Mouse (Mus musculus) retina, postnatal 1 day (tissue): ENCODE results near the gene Dmac2.

ENCODE experiments used
- DNase-seq: peaks from one replicate; pipeline ENCODE4 v3.0.0-alpha.2; 2012

Dmac2 gene

GRCm38 (mm10) chr7:25617376-25618160 is 1.6 kb upstream of the Dmac2 start:
- no peak for DNase-seq

DNA sequence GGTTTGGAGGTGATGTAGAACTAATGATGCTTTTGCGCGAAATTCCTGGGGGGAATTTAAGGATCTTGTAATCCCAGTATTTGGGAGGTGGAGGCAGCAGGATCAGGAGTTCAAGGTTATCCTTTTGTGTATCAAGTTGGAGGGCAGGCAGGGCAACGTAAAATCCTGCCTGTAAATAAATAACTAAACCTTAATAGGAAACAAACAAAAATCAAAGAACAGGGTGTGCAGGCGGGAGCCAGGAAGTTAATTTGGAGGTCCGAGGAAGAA is 443 bp downstream of the Dmac2 start:
- no peak for DNase-seq

GRCm38 (mm10) chr7:25620101-25620500 is 887 bp downstream of the Dmac2 start:
- DNase-seq: no peak

DNA sequence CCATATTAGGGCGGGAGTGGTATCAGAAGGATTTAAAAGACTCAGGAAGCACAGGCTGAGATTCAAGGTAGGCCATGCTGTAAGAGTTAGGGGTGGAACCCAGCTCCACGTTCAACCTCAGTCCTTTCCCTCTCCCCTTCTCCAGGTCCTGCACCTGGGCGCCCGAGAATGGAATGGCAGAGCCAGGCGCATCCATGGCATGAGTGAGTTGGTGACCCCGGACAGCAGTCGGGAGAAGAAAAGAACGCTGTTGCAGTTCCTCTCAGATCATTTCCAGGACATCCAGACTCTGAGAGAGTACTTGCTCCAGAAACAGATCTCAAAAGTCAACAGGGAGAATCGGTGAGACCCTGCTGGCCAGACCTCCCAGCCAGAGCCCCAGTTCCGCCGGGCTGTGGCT is 1.5 kb downstream of the Dmac2 start:
- no peak for DNase-seq

DNA sequence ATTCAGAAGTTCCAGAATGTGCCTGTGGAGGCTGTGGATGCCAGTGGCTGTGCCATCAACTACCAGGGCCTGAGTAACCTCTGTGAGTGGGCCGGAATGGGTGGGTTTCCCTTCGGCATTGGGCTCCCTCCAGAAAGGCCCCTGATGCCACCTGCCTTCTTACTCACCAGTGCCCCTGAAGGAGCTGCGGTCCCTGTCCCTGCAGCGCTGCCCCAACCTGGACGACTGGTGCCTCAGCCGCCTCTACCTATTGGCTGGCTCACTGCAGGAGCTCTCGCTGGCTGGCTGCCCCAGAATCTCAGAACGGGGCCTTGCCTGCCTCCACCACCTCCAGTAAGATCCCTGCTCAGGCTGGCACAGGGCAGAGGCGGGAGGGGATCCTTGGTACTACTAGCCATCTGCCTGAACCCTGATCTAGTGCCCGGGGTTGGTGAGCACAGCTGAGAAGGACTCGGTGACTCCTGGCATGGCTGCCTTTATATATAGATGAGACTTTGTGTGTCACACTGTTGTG is 4.7 kb downstream of the Dmac2 start:
- DNase-seq: no peak

DNA sequence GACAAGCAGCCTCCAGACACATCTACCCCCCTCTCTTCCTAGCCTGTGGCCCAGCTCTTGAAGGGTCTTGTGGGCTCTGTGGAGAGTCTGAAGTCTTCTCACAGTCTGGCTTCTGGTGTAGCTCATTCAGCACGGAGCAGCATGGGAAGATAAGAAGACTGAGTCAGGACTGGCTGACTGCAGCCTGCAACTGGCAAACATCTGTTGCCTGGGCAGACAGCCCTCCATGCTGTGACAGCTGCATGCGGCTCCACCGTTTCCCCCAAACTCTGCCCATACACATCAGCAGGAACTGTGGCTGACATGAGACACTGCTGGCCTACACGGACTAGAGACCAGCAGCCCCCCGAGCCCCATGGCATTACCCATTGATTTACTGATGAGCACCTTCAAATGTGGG is 5.6 kb downstream of the Dmac2 start:
- DNase-seq: no peak

GRCm38 (mm10) chr7:25625594-25626250 is 6.5 kb downstream of the Dmac2 start:
- peak; percentile 25 for DNase-seq

DNA sequence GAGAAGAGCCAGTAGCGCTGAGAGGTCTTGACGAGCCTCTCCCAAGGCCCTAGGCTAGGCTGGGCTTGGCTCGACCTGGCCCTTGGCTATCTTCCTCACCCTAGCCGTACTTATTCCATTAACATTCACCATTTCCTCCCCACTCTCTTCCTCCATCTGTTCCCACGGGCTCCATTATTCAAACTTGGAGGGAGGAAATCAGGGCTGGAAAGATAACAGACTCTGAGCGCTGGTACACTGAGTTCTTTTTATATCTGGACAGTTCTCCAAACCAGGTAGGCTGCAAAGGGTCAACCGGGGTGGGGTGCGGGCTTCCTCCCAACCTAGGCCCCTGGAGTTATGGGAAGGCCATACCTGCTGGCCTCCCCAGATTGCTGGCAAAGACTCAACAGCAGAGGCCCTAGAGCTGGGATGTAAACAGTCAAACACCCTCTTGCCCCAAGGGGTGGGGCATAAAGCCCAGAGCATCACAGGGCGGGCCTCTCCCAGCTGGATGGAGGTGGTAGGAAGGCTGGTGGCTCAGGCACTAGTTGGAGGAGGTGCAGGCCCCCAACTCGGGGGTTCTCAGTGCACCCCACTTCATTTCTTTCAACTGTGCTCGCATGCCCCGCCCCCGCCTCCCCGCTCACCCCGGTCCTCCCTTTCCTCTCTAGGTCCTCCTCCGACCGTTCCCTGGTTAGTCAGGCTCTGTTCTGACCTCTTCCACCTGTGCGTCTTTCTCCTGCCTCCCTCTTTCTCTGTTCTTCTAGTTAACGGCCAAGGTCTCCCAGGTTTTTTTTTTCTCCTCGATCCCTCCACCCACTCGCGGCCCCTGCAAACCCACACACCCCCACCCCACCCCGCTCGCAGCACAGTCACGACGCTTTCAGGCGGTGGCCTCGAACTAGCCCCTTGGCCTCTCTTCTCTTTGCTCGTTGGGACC is 7.6 kb downstream of the Dmac2 start, which contains the start of gene B3gnt8:
Gene B3gnt8 (plus strand): TSS at position 146 of the 922 bp plus-strand sequence.
- DNase-seq: no peak

DNA sequence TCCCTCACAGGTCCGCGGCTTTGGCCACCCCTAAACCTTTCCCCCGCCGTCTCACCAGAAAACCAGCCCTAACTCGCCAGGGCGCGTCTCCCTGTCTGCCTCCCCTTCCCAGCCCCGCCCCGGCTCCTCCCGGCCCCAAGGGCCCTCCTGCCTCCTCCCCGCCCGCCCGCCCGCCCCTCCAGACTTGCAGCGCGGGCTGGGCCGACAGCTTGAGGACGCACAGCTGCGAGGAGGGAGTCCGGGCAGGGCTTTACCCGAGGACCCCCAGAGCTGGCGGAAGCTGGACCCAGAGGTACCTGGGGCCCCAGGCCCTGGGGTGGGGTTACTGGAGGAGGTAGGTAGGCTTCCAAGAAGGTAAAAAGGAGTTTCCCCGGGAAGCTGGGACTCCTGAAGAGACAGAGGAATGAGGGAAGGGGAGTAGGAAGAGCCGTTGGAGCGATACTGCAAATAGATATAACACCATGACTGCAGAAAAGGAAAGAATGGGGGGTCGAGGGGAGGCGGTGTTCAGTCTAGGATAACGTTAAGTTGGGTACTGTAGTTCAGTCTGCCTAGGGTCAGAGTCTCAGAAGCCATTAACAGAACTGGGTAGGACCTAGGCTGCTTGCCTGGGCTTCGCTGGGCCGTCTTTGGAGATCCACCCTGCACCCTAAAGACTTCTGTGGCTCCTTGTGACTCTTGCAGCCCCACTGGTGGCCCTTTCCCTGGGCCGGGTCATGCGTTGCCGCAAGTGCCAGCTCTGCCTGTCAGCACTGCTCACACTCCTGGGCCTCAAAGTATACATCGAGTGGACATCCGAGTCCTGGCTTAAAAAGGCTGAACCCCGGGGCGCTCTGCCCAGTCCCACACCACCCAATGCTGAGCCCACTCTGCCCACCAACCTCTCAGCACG is 8.5 kb downstream of the Dmac2 start:
- DNase-seq: peak; percentile 59

GRCm38 (mm10) chr7:25628323-25628620 is 9.1 kb downstream of the Dmac2 start:
- no peak for DNase-seq

DNA sequence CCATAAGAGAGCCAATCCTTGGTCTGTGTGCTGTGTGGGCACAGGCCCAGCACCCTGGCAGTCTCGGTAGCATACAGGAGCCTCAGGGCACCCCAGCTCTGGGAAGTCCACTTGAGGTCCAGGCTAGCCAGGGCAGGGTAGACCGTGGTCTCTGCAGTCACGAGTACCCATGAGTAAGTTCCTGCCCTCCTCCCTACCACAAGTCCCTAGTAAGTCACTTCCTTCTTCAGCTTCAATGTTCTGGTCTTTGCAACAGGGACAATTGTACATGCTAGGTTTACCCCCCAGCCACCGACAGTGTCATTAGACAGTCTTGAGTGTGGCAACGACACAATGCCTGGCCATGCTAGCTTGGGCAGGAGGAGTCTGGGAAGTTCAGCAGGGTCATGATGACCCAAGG is 13.5 kb downstream of the Dmac2 start:
- DNase-seq: no peak

DNA sequence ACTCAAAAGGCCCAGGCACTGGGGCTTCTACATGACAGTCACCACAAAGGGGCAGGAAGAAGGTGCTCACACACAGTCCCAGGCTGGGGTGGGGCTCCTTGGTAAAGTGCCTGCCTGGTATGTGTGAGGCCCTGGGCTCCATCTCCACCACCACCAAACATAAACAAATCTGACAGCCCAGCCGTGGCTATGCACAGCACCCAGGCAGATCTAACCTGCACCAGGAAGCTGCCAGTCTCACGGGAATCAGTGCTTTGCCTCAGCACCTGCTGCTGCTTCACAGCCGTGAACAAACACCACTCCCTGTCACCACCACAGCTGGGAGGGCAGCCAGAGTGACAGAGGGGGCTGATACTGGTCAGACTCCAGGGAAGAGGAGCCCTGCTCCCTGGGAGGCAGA is 17.2 kb downstream of the Dmac2 start:
- no peak for DNase-seq

- DNase-seq: no peak
Measured at GRCm38 (mm10) chr7:25637099-25637498, 17.9 kb downstream of the Dmac2 start.

- no peak for DNase-seq
Measured at GRCm38 (mm10) chr7:25639754-25640153, 20.5 kb downstream of the Dmac2 start.

- no peak for DNase-seq
Measured at GRCm38 (mm10) chr7:25644136-25644535, 24.9 kb downstream of the Dmac2 start.

GRCm38 (mm10) chr7:25644631-25645030 is 25.4 kb downstream of the Dmac2 start:
- peak; percentile 43 for DNase-seq

- DNase-seq: no peak
Measured at GRCm38 (mm10) chr7:25645074-25645473, 25.9 kb downstream of the Dmac2 start.

DNA sequence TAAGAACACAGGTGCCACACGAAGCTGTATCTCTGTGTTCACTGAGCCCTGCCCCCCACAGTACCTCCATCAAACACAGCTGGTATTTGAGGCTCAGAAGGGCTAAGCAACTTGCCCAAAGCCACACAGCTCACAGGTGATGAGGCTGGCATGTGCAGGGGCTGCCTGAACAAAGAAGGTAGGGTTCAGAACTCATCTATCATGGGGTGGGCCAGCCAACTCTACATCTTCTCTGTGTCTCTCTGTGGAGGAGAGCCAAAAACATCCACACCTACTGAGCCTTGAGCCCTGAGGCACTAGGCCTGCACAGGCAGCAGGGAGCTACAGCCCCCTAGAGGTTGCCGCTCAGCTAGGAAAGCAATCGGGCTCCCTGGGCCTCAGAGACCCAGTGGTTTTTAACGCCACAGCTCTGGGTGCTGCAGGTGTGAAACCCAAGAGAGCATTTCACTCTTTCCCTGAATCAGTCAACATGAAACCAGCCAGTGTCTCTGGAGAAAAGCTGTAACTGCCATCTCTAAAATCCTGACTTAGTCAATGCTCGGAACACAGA is 28.4 kb downstream of the Dmac2 start:
- no peak for DNase-seq

DNA sequence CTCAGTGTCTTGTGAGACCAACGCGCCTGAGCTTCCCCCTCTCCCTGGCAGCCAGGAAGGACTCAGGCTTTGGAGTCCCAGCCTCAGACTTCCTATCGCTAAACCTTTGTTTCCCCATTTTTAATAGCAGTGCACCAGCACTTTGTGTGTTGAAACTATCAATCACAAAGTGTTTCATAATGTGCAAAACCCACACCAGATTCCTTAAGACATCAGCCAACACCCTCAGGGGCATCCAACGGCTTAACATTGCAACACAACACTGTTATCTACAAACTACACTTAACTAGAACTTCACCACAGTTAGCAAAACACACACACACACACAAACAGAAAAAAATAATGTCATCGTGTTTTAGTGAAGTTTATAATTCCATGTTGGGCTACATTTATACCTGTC is 30.6 kb downstream of the Dmac2 start:
- no peak for DNase-seq

DNA sequence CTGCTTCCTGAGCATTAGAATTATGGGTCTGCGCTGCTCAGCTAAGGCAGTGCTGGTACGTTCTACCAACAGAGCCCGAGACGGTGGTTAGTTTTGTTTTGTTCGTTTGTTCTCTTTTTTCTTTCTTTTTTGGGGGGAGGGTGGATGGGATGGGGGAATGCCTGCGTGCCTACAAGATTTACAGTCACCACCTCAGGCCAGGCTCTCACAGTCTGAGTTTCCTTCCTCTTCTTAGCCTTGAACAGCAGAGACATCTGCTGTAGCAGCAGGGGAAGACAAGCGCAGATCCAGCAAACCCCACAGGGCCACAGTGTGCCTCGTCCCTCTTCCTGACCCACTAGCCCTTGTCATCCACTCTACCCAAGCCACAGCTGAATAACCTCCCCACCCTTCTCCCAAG is 32.1 kb downstream of the Dmac2 start:
- DNase-seq: no peak

- DNase-seq: no peak
Measured at GRCm38 (mm10) chr7:25652244-25652759, 33.1 kb downstream of the Dmac2 start.
